Mouse (Mus musculus): Measurements from ENCODE around the gene Ica1l.
"Not testable (repeated sequence)": the region's sequence is repeated elsewhere in the genome, so short reads cannot be mapped to it uniquely, and the experiment has no call there.

Gene Ica1l

DNA sequence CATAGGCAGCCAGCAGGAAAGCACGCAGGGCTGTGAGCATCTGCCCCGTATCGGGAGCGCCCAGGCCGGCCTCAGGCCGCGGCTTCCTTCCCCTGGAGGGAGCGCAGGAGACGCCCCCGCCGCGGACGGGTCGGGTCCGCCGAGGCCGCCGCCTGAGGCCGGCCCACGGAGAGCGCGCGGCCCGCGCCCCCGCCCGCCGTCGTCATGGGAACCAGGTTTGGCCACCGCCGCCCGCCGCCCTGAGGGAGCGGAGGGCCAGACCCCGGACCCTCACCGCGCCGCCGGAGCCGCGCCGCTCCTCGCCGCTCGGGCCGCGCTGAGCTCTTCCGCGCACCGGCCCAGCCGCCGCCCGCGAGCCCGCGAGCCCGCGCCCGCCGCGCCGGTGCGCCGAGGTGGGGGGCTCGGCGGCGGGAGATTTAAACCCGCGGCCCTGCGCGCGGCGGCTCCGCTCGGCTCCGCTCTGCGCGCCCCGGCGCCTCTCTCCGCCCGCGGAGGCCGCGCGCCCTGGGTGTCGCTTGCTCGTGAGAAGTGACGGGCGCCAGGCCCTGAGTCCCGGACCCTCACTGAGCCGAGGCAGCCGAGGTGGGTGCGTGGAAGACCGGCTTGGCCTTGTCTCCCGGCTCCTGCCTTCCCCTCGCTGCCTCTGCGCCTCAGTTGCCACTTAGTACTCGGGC, at the start of gene Ica1l:
Gene Ica1l, minus strand, starts transcription at position 389 of the 674 bp plus-strand sequence.
- peak; percentile 82 for DNase-seq (ENCODE audit: low spot score)

- no peak for DNase-seq (ENCODE audit: low spot score)
Observed at GRCm38 (mm10) chr1:60076411-60076810, 33.4 kb upstream of the Ica1l start.

- DNase-seq (ENCODE audit: low spot score), result no peak
Observed at GRCm38 (mm10) chr1:60075590-60075989, 32.6 kb upstream of the Ica1l start.

DNA sequence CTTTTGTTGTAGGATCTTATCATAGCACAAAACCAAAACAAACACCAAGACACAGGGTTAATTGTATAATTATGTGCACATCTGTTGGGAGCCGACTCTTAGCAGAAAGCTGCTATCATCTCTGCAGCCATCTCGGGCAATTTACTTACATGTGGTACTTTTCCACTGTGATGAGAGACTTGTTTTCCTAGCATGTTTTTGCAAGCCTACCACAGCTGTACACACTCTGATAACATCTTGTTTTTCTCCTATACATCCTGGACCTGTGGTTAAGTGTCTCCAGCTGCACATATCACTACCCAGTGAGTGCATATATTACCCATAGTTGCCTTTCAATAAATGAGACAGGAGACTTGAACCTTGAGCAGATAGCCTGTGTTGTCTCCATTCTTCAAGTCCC, 32.0 kb upstream of the Ica1l start:
- no peak for DNase-seq (ENCODE audit: low spot score)

DNA sequence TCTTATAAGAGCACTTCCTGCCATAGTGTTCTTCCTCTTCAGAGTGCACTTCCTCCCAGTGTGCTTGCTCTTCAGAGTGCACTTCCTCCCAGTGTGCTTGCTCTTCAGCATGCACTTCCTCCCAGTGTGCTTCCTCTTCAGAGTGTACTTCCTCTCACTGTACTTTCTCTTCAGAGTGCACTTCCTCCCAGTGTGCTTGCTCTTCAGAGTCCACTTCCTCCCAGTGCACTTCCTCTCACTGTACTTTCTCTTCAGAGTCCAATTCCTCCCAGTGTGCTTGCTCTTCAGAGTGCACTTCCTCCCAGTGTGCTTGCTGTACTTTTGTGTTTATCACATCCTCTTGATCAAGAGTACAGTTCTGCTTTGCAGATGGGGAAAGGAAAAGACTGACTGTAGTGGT, 27.7 kb upstream of the Ica1l start:
- not testable (repeated sequence) for DNase-seq (ENCODE audit: low spot score)

GRCm38 (mm10) chr1:60056310-60056709, 13.3 kb upstream of the Ica1l start:
- no peak for DNase-seq (ENCODE audit: low spot score)

- DNase-seq (ENCODE audit: low spot score), result no peak
Observed at GRCm38 (mm10) chr1:60054659-60055058, 11.7 kb upstream of the Ica1l start.

DNA sequence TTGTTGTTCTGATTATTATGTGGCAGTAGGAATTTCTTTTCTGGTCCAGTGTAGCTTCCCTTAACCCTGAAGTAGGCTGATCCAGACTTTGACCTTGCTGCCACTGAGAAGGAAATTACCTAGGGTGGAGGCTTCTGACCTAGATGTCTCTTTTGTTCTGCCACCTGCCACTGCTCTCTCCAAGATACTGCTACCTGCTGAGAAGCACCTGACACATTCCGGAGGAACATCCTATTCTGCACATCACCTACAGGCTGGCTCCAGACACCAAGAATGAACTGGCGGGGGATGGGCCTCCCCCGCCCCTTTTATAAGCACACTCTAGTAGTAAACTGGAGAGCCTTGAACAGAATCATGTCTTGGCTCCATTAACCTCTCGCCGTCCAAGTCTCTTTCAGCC, 4.5 kb upstream of the Ica1l start:
- not testable (repeated sequence) for DNase-seq (ENCODE audit: low spot score)

- no peak for DNase-seq (ENCODE audit: low spot score)
Observed at GRCm38 (mm10) chr1:60044595-60044994, 1.6 kb upstream of the Ica1l start.

DNA sequence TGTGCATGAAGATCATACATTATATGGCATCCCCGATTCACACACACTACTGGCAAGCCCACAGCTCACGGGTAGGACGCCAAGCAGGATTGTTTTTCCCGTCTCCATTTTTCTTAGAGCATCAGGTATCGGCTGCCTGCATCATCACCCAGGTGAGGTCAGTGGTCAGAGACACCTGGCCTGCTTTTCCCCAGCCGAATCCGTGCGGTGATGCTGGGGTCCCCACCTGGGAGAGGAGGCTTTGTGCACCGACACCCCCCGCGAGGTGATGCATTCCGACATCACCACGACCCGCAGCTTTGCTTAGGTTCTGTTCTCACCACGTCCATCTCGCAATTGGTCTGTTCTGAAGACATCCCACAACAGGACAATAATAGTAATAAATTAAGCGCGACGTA, 587 bp downstream of the Ica1l start:
- peak; percentile 47 for DNase-seq (ENCODE audit: low spot score)

DNA sequence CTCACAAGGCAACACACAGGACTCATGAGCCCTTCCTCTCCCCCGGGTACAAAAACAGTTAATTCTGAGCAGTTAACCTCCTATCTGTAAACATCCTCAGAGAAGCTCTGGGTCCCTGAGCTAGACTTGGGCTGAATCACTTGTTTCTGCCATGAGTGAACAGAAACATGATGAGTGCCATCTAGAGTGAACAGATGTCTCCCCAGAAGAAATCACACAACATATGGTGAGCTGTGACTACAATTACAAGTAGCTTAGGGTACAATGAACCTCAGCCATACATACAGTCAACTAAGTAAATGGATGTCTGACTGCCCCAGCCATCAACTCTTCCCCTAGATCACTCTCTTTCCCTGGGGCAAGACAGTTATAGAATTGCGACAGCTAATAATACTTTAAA, 7.9 kb downstream of the Ica1l start:
- no peak for DNase-seq (ENCODE audit: low spot score)

- DNase-seq (ENCODE audit: low spot score), result no peak
Observed at GRCm38 (mm10) chr1:60017031-60017469, 25.9 kb downstream of the Ica1l start.

DNA sequence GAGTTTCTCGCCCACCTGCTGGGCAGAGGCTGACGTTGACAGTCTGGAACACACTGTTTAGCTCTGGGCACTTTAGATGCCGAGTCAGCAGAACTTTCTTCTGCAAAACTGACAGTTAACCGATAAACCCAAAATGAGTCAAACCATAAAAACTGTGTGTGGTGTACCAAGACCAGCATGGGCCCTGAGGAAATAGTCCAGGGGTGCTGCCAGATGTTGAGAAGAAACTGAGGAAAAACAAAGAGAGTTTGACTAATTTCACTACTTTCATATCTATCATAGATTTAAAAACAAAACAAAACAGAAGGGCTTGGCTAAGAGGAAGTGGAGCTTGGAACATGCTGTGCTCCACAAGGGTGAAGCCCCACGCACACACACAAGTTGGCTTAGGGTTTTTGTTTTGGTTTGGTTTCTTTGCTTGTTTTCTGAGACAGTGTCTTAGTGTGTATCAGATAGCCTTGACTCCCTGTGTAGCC, 26.8 kb downstream of the Ica1l start:
- no peak for DNase-seq (ENCODE audit: low spot score)

DNA sequence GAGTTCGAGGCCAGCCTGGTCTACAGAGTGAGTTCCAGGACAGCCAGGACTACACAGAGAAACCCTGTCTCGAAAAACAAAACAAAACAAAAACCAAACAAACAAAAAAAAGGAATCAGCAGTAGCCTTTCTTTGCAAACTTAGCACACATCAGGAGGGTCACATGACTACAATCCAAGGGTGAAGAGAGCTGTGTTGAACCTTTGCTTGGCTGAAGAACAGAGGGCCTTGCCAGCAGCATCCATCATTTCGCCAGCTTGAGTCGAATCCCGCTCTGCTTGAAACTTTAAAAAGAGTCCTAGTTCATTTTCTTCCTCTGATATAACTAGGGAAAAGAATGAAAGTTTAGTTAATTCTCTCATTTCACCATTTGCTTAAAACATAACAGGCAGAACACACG, 27.5 kb downstream of the Ica1l start:
- no peak for DNase-seq (ENCODE audit: low spot score)

GRCm38 (mm10) chr1:60013779-60014178, 29.2 kb downstream of the Ica1l start:
- DNase-seq (ENCODE audit: low spot score), result no peak

DNA sequence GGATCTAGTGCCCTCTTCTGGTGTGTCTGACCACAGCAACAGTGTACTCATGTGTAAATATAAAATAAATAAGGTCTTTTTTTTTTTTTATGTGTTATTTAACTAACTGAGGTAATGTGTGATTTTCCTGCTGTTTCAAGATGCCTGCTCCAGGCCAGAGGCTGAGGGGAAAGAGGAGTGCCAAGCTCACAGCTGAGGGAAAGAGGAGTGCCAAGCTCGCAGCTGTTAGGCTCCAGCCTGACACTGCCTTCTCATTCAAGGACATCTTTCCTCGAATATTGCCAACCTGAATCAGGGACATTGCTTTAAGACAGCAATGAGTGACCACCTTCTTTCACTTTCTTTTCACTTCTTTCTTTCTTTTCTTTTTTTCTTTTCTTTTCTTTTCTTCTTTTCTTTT, 34.2 kb downstream of the Ica1l start:
- peak; percentile 52 for DNase-seq (ENCODE audit: low spot score)

GRCm38 (mm10) chr1:60007337-60007736, 35.6 kb downstream of the Ica1l start:
- DNase-seq (ENCODE audit: low spot score), result no peak

GRCm38 (mm10) chr1:60000319-60000718, 42.7 kb downstream of the Ica1l start:
- DNase-seq (ENCODE audit: low spot score), result no peak

DNA sequence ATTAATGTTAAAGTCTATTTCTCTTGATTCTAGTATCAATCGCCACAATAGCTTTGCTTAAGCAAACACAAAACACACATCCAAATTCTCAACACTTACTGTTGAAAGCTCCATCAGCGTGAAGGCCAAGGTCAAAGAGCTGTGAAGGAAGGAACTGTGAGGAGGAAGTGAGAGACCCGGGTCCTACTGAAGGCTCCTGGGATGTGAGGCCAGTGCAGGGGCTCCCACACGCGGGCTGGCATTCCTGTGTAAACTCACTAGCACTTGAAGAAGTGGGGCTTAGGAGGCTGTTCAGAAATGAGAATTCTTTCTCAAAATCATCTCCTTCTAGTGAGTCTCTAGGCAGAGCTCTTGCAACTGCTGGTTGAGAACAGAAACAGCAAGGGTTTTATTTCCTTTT, 45.6 kb downstream of the Ica1l start:
- no peak for DNase-seq (ENCODE audit: low spot score)

DNA sequence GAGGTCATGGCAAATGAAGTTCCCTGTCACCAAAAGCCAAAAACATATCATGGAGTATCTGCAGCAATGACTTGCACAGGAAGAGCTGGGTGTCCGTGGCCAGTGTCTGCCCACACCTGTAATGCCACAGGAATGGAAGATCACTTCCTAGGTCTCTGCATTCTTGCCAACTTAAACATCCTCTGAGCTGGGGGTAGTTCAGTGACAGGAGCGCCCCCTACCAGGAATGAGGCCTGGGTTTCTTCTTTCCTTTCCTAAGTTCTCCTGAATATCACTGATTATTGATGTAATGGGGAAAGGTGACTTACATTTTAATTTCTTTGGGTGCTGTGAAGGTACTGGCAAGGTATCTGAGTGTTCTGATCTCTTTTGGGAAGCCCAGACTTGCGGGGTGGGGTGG, 47.3 kb downstream of the Ica1l start:
- DNase-seq (ENCODE audit: low spot score), result no peak

DNA sequence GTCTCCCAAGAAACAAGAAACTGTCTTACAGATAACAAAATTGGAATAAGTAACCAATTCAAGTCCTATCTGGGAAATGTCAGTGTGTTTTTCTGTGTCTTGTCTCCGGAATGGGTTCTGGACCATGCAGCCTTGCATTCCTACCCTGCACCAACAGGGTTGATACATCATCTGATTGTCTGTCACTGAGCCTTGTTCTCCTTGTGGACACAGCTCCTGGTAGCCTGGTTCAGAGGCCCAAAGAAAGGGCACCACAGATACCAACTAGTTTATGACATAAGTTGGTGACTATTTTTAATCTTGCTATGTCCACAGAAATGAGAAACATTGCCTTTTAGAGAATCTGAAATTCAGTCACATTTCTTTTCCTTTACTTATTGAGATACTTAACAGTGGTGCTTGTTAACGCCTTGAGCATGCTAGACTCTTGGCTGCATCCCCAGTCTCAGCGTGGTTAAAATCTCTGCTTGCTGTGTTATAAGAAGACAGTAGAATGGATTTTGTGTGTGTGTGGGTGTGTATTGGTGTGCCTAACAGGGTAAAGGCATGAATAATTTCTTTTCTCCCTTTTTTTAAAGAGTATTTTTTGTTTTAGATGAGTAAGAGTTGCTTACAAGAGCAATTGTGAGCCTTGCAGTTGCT, 55.5 kb downstream of the Ica1l start:
- DNase-seq (ENCODE audit: low spot score), result no peak

GRCm38 (mm10) chr1:59986626-59987025, 56.4 kb downstream of the Ica1l start:
- no peak for DNase-seq (ENCODE audit: low spot score)

- peak; percentile 48 for DNase-seq (ENCODE audit: low spot score)
Observed at GRCm38 (mm10) chr1:59967291-59967690, 75.7 kb downstream of the Ica1l start.

All from testis, postnatal 10 days (tissue).